Mouse (Mus musculus) layer of hippocampus, adult 18-20 months (tissue): ENCODE data around the gene Galnt10. TPM values are rescaled to one million over a fixed set of nuclear protein-coding genes. Genes with fewer than 3 reads are reported as not detected.
A peak's percentile ranks its signal among the peaks of the same experiment; 100 is the strongest.

Experiments used
- DNase-seq, 2 experiments: peaks; one replicate each; pipeline ENCODE4 v3.0.0; 2022; ENCODE audit warnings: low spot score in 2 of 2
- total RNA-seq, 2 experiments: library from RNA; stranded (reverse); gene quantifications; 2 replicates each; pipeline ENCODE4 v1.2.3; 2021

Galnt10 gene
- total RNA-seq, 2 experiments from 2014 or later: 6.1 to 7.0 TPM

DNA sequence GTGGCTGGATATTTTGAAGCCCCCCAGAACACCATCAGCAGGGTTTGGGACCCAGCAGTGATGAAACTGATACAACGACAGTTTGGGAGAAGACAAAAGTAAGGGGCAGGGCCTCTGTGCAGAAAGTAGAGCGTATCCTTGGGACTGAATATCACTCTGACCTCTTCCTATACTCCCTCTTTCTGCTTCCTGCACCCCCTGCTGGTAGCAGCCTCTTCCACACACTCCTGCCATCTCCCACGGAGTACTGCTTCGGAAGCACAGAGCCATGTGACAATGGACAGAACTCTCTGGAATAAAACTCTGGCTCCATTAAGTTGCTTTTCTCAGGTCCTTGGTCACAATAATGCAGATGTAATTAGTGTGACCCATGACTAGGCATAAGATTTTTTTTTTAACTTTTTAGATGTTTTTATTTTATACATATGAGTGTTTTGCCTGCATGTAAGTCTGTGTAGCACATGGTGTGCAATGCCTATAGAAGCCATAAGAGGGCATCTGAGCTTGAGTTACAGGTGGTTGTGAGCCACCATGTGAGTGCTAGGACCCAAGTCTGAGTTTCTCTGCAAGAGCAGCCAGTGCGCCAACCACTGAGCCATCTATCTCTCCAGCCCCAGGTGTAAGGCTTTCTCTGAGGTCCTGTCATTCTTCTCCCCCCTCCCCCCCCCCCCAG lies 79.7 kb downstream of the Galnt10 start:
- DNase-seq: no peak

DNA sequence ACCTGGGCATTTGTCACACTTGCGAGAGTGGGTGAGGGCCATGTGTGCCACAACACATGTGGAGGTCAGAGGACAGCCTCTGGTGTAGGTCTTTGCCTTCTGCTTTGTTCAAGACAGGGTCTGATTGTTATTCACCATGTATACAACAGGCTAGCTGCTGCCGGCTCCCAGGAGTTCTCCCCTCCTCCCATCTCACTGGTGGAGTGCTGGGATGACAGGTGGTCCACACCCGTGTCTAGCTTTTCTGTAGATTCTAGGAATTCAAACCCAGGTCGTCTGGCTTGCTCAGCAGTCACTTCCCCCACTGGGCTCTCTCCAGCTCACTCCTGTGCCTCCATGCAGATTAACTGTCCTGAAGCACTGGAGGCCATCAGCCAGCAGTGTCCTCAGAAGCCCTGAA lies 80.7 kb downstream of the Galnt10 start:
- DNase-seq: no peak

DNA sequence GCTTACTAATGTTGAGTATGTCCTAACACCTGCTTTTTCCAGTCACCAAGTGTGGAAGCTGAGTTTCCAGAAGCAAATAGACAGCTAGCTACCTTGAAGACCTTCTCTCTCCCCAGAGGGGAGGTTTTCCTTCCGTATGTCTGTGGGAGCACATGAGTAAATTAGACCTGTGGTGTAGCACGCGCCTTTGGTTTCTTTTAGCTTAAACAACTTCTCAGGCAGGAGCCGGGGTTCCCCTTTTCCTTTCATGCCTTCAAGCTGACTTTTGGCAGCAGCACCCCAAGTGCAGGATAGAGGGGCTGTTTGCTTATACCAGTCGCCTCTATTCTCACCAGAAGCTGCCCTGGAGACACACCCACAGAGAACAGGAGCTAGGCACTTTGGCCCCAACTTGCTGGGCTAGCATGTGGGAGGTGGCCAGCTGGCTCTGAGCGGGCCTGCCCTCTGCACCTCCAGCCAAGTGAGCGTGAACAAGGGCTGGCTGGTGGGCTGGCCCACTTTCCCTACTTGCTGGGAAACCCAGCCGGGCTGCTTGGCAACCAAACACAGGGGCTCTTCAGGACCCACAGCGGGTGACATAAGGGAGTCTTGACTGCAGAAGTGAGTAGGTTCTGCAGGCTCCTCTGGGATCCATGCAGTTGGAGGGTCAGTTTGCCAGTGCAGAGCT lies 82.2 kb downstream of the Galnt10 start:
- peak; percentile 35 to 53 for DNase-seq

DNA sequence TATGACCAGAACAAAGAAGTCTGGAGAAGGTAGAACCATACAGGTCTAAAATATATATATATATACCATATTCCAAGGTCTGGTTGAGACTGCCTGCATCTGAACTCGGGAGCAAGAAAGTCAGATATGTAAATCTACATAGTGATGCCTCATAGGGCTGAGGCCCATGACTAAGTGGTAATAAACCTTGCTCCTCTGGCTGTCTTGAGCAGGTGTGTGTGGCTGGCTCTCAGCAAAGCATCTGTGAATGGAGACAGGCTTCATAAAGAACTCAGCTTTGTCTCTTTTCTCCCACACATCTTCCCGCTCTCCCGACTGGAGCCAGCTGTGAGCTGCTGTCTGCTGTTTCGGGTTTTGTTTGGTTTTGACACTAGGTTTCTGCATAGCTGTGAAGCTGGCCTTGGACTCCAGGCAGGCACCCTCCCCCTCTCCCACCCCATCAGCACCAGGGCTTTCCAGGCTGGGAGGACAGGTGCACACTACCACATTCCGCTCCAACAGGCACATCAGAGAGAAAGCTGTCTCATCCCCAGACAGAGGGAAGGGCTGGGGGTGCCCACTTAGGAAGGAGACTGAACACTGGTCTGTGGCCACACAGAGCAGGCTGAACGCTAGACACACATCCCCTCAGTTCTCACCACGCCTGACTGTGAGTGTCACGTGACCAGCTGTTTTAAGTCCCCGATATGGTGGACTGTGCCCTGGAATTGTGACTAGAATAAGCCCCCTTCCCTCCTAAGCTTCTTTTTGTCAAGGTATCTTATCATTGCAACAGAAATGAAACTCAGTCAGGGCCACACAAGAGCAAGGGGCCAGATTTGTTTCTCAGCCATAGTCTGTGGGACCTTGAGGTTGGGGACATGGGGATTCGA lies 87.4 kb downstream of the Galnt10 start:
- DNase-seq: no peak

DNA sequence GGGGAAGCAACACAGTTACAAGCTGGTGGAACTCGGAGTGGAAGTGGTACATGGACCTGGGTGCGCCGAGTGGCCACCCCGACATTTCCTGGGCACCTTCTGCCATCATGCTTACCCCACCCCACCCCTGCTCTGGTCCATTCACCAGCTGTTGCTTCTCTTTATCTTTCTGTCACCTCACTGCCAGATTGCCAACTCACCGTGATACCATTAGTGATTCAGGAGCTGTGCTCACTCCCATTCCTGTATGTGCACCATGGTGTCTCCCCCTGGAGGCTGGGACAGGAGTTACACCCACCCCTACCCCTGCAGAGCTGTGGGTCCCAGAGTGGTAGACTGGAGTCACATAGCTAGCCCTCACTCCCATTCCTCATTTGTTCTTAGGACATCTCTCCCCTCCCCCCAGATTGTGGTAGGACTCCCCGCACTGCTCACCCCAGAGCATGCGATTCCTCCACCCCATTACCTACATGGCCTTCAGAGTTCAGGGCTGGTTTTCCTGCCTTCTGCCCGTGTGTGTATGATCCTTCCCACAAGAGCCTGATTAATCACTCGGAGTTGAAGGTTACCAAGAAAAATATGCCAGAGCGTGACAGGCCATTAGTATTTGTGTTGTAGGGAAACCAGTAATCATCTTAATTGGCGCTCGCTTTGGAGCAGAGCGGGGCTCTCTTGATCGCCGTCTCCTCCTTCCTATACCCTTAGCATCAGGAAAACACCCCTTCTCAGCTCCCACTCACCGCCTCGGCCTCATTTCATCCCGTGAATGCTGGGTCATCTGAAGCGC lies 102.2 kb downstream of the Galnt10 start:
- DNase-seq: no peak

DNA sequence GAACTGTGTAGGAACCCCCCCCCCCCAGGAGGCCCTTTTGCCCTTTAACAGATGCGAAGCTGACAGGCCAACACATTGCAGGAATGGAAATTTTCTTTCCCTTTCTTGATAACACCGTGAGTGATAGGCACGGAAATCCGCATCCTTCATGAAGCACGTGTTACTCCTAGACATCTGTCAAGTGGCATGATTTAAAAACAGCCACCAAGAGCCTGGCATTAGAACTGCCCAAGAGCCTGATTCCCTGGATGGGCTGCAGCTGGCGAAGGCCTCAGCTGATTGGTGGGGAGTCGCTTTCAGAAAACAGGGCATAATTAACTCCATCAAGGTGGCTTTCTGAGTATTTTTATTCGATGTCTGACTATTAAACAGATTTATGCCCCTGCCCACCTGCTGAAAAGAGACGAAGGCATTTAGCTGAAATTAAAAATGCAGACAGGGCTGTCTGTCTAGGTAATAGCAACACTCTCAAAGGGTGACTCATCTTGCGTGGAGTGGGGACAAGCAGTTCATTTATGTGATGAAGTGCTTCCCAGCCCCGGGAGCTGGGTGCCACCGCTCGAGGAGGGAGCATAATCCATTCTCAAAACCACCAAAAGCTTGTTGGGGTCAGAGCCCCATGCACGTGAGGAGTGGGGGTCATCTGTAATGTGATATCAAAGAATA lies 108.4 kb downstream of the Galnt10 start:
- DNase-seq: no peak

DNA sequence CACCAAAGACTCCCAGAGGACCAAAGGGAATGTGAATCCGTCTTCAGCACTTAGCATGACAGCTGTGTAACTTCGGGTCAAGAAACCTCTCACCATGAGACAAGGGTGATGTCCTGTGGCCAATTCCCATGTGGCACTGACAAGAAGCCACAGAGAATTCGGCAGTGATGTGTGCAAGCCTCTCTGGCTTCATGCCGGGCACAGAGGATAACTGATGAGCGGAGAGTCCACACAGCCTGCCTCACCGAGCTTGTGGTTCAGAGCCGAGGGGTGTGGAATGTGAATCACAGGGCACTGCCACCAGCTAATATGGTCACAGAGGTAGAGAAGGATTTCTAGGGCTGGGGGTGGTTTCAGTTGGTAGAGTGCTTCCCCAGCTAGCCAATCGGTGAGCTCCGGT lies 113.4 kb downstream of the Galnt10 start:
- no peak for DNase-seq

DNA sequence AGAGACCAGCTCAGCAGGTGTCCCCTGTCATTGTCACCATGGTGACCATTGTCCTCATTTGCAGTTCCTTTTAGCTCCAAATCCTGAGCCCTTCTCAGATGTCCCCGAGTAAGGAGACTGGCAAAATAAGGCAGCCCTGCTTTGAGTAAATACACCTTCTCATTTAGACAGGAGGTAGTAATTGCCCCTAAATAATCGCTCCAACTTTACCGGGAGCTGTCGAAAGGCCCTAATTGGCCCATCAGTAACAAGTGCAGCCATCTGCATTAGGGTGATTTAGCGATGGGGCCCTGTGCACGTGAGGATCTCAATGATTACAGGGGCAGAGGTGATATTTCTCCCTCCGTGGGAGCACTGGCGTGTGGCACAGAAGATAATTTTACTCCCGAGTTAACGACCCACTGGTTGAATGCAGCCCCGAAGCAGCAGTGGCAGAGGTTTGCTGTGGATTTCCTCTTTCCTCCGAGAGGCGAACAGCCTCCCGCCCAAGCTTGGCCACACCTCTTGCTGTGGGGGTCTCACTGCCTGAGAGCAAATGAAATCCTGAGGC lies 115.3 kb downstream of the Galnt10 start:
- no peak for DNase-seq

DNA sequence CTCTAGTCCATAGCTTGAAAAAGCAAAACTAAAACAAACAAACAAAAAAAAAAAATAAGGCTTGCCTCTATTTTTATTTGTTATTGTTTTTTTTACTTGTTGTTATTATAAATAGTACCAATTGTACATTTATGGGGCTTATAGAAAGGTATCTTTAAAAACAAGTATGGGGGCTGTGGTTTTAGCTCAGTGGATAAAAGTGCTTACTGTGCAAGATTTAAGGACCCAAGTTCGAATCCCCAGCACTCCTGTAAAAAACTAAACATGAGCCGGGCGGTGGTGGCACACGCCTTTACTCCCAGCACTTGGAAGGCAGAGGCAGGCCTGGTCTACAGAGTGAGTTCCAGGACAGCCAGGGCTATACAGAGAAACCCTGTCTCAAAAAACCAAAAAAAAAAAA lies 116.1 kb downstream of the Galnt10 start:
- DNase-seq: no peak

DNA sequence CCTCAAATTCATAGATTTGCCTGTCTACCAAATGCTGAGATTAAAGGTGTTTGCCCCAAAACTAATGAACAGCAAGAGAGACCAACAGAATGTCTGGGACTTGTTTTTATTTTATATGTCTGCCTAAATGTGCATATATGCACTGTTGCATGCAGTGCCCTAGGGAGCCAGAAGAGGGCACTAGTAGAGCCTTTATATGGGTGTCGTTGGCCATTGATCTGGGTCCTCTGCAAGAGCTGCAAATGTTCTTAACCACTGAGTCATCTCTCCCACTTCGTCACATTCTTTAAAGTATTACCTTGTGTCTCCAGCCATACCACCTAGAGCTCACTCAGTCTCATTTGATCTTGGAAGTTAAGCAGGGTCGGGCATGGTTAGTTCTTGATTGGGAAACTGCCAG lies 118.9 kb downstream of the Galnt10 start:
- DNase-seq: no peak

DNA sequence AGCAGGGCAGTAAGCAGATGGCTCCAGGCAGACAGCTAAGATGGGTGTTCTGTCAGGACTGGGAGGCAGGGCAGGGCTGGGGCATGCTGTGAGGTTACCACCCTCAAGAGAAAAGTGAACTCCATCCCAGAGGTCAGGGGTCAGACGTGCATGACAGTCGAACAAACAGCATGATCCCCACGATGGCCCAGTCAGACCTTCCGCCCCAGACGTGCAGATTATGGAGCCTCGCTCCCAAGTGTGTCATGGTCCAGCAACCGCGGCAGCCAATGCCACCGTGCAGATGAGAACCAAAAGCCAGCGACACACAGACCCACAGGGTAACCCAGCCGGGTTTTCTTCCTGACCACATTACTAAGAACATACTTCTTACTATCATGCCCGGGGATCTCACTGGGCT lies 121.4 kb downstream of the Galnt10 start:
- DNase-seq: no peak

DNA sequence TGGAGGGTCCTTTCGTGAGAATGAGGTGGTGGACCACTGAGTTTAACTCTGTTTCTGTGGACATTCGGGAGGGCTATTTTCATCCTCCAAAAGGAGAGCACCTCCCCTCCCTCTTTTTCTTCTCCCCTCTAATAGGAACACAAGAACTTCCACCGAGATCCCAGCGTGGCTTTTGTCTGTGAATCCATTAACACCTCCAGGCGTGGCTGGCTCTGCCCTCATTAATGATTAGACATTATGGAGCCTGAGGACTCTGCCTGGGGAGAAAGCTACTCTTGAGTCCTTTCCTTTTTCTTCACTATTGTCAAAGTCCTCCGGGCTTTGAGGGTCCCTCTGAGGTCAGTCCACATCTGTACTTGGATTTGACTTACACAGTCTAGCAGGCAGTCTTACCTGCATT lies 121.9 kb downstream of the Galnt10 start:
- no peak for DNase-seq

DNA sequence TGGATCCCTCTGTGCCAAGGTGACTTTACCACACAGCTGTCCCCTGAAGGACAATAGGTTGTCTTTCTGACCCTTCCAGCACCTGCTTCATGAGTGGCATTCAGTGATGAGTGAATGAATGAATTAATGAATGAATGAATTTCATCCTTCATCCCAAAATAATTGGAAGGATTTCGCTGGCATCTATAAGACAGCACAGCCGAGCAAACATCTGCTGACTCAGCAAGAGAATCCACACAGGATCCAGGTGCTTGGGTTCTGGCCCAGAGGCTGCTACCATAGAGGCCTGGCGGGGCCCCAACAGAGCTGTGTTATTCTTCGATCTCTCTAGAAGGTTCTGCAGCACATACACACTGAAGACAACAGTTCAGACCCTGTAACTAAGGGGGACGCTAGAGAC lies 125.5 kb downstream of the Galnt10 start:
- no peak for DNase-seq

DNA sequence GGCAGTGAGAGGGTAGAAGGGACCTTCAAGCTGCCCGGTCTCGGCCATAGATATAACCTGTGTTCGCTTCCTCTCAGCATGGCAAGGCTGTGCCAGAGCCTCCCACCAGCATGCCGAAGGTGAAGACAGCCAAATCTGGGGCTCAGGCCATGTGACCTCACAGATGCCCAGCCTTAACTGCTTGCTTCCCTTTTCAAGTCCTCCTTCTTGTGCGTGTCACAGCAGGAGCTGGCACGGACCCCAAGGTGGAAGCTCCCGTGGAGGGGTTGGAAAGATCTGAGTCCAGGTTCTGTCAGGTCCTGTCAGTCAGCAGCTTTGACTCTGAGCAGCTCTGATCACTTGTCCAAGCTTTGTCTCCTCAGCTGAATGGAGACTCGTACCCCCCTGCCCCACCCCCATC lies 126.4 kb downstream of the Galnt10 start:
- DNase-seq: no peak

DNA sequence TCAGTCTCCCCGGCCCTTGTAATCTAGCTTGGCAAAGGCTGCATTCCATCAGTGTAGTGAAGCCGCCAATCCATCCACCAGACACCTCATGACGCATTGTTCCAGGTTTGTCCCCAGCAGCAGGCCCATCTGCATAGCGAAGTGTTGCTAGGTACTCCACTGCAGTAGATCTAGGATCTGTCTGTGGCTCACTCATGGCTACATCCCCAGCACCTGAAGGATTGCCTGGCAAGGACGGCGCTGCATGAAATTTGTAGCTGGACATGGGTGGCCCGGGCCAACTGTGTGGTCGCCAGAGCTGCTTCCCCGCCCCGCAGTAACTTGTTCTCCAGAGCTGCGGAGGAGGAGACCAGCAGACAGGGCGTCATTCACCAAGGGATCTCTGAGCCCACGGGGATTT lies 128.2 kb downstream of the Galnt10 start:
- DNase-seq: no peak

DNA sequence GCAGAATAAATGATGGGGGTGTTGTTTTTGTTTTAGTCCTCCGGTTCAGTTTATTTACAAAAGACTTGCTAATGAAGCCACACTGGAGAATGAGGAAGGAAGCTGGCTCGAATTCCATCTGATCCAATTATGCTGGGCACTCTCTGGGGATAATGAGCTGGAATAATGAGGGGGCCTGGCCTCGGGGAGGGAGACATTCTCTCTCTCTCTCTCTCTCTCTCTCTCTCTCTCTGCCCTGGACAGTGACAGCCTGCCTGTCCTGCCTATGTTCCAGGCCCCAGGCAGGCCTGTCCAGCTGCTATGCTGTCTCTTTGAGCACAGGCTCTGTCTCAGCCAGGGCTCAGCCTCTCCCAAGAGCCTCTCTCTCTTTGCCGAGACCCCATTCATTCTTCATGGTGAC lies 128.7 kb downstream of the Galnt10 start:
- peak in 1 of 2 experiments; percentile 14 for DNase-seq

DNA sequence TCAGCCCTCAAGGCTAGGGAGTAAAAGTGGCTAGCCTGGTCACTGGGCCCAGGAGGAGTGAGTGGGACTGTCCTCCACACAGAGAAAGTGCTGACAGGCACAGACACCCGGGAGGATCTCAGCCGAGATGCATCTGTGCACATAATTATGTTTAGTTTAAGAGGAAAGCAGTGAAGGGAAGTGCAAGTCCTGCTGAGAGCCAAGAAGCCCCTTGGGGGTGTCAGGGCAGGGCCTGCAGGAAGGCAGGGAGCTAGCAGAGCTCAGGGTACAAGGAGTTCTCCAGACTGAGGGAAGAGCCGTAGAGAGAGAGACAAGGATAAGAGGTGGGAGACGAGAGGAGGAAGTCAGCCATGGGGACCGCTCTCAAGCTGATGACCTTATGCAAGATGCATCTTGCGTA lies 130.6 kb downstream of the Galnt10 start:
- DNase-seq: no peak

DNA sequence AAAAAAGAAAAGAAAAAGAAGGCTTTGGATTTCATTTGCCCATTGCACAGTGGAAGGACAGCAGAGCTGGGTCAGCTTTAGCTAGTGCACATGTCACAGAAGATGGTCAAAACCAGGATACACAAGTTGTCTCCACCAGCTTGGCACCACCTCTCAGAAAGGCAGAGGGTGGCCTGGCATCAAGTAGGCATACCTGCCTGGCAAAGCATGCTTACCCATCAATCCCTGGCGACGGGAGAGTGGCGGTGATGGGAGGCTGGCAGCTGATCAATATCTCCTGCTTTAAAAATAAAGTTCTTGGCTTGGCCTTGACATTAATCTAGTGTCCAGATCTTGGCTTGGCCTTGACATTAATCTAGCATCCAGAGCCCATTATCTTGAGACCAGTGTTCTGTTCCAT lies 131.3 kb downstream of the Galnt10 start:
- no peak for DNase-seq

DNA sequence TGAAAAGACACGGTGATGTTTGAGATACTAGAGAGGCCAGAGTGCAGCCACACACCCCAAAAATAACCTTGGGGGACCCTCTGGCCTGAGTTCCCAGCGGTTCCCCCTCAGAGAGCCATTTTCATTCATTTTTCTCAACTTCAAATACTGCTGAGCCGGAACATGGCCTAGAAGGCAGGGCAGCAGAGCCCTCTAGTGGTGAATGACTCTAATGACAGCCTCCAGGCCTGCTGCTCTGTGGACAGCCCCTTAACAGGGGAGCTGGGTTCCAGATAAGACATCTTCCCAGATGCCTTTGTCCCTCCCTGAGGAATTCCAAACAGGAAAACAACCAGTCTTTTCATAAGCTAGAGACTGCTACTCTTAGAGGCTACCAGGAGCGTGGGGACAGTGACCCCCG lies 133.1 kb downstream of the Galnt10 start:
- peak in 1 of 2 experiments; percentile 63 for DNase-seq

DNA sequence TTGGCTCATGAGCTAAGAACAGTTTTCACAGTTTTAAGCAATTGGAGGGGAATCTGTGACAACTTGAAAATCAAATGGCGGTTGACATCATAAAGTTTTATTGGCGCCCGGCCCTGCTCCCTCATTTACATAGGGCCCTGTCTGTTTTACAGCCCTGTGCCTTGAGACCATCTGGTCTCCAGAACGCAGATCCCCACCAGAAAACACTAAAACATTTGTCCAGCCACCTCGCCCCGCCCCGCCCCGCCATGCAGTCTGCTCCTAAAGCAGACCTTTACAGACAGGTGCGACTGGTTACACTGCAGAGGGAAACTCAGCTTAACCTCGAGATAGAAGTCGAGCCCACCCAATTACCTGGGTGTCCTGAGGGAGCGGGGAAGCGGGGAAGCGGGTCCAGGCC lies 134.6 kb downstream of the Galnt10 start:
- DNase-seq: no peak
